Mouse (Mus musculus) kidney, embryonic 15.5 days (tissue): ENCODE data around the gene Mid2. TPM values are rescaled to one million over a fixed set of nuclear protein-coding genes. Genes with fewer than 3 reads are reported as not detected.
"Not testable (repeated sequence)": the region's sequence is repeated elsewhere in the genome, so short reads cannot be mapped to it uniquely, and the experiment has no call there.

Experiments
- ATAC-seq: fragments of 200-750 bp; cut with Nextera tagmentation; replicated peaks from 2 replicates; pipeline ENCODE4 v1.8.0; 2017; ENCODE audit warnings: moderate TSS enrichment; ENCODE audit not compliant: low FRiP score
- H3K27ac ChIP-seq: fragments of 300-500 bp; sonication (generic); 2 replicates; pipeline ENCODE4 v1.5.1; 2015; ENCODE audit warnings: mild to moderate bottlenecking, inconsistent platforms
- H3K27me3 ChIP-seq: fragments of 300-500 bp; sonication (generic); 2 replicates; pipeline ENCODE4 v1.6.1; 2015; ENCODE audit warnings: inconsistent platforms
- H3K36me3 ChIP-seq: fragments of 300-500 bp; sonication (generic); 2 replicates; pipeline ENCODE4 v1.6.1; 2015; ENCODE audit warnings: inconsistent platforms
- H3K4me1 ChIP-seq: fragments of 300-500 bp; sonication (generic); 2 replicates; pipeline ENCODE4 v1.6.1; 2015; ENCODE audit warnings: inconsistent platforms
- H3K4me2 ChIP-seq: fragments of 300-500 bp; sonication (generic); 2 replicates; pipeline ENCODE4 v1.6.1; 2015; ENCODE audit warnings: moderate library complexity, mild to moderate bottlenecking, inconsistent platforms
- H3K4me3 ChIP-seq: fragments of 300-500 bp; sonication (generic); replicated peaks from 2 replicates; pipeline ENCODE4 v1.5.1; 2015; ENCODE audit warnings: mild to moderate bottlenecking, inconsistent platforms
- H3K9ac ChIP-seq: fragments of 300-500 bp; sonication (generic); 2 replicates; pipeline ENCODE4 v1.6.1; 2015; ENCODE audit warnings: mild to moderate bottlenecking, inconsistent platforms
- H3K9me3 ChIP-seq: fragments of 300-500 bp; sonication (generic); replicated peaks from 2 replicates; pipeline ENCODE4 v1.6.1; 2016; ENCODE audit warnings: inconsistent platforms
- WGBS: fragments of 180-500 bp; shearing (Covaris S2); methylation state at CpG from one replicate; pipeline ENCODE4 v1.1.7; 2015; ENCODE audit warnings: mixed read lengths; 5-methylcytosine and 5-hydroxymethylcytosine counted together
- polyA plus RNA-seq: library from polyadenylated mRNA; unstranded; fragments of >200 nt; fragmentation: Nextera tagmentation; extraction: Ambion mirVana; gene quantifications from 2 replicates; pipeline ENCODE4 v1.2.1, GENCODE M21; 2015

The Mid2 gene
- polyA plus RNA-seq, result 5.1 and 5.5 TPM in 2 replicates

DNA sequence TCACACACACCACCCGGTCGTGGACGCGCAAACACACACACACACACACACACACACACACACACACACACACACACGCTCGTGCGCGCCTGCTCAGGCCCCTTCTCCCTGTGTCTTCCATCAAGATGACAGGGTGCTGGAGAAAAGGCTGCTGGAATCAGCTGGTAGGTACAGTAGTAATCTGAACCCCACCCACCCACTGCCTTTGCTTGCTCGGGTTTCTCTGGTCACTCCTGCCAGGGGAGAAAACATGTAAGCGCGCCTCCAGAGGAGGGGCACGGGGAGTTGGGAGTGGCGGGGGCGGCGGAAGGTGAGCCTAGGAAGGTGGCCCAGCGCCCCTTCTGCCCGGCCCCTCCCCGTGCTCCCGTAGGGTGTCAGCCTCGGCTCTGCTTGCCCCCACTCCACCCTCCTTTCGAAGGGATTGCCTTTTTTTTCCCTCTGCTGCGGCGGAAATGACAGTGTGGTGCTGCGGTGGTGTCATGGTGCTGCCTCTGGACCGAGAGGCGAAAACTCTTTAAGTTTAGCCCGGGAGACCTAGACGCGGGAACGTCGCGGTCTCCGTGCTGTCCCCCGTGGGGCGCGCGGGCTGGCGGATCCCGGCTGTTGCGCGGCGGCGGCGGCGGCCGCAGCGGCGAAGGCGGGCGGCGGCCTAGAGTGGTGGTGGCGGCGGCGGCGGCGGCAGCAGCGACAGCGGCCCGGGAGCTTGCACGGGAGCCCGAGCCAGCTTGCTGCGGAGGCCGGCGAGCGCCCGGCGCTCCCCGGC, at the start of gene Mid2:
TSS of gene Mid2 (plus strand) at position 121 of the 763 bp plus-strand sequence.
- Histone ChIP-seq H3K27ac (peak within 1 kb of the TSS; percentile 71), H3K36me3 (no peaks in the 10 kb centered on the region), H3K27me3 (peaks cover 81% of the 10 kb centered on the region), H3K9me3 (no peaks in the 10 kb centered on the region), H3K4me2 (peak within 1 kb of the TSS; percentile 65), H3K9ac (peak within 1 kb of the TSS; percentile 61), H3K4me3 (peak within 1 kb of the TSS; percentile 61), H3K4me1 (no peaks in the 10 kb centered on the region)
- peak; percentile 89 for ATAC-seq
- 11% methylated on average over 59 of the region's 68 CpGs for WGBS

DNA sequence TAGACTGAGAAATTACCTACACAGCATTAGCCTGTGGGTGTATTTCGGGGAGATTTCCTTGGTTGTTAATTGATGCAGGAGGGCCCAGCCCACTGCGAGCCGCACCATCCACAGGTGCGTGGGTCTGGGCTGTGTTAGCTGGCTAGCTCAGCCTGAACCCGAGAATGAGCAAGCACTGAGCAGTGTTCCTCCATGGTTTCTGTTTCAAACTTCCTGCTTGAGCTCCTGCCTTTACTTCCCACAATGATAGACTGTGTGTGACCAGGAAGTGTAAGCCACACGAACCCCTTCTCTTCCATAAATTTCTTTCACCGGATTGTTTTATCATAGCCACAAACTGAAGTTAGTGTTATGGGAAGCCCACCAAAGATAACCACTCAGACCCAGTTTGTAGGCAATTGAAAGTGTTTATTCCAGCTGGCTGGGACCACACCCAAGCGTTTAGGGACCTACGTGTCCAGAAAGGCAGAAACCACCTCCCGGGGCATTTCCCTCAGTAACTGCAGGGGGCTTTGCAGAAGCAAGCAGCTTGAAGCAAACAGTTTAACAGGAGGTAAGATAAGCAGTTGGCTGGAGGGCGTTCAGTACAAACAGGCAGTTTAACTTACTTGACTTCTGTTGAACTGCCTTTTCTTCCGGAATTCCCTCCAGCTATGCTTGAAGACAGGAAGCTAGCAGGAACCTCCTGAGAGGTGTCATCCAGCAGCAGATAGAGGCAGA, 39.4 kb upstream of the Mid2 start:
- no peak for ATAC-seq
- H3K27me3 ChIP-seq, result peaks cover 17% of the 10 kb centered on the region
- 65% methylated on average over 12 of the region's 12 CpGs for WGBS
- H3K9me3 ChIP-seq, result no peaks in the 10 kb centered on the region
- H3K36me3 ChIP-seq, result no peaks in the 10 kb centered on the region
- no peak overlapping the region for H3K27ac ChIP-seq
- H3K9ac ChIP-seq, result no peak overlapping the region
- no peaks in the 10 kb centered on the region for H3K4me1 ChIP-seq
- no peak overlapping the region for H3K4me3 ChIP-seq
- no peak overlapping the region for H3K4me2 ChIP-seq

DNA sequence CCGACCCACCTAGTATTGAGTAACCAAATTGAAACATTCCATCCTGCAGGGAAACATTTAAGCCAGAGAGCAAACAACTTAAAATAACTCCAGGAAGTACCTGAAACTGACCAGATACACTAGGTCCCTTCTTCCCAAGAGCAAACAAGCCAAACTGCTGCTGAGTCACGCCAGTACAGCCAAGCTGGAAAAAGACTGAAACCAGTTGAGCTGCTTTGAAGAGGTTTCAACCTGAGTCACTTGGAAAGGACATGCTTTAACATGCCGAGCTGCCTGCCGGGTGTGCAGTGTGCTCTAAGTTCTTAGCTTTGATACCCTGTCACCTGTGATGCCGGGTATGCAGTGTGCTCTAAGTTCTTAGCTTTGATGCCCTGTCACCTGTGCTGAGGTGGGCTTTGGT, 26.4 kb upstream of the Mid2 start:
- Histone ChIP-seq H3K9me3 (no peaks in the 10 kb centered on the region), H3K4me3 (no peak overlapping the region), H3K27me3 (peaks cover 24% of the 10 kb centered on the region; the same call in 1 of the 2 replicates), H3K36me3 (no peaks in the 10 kb centered on the region), H3K4me1 (no peaks in the 10 kb centered on the region), H3K27ac (no peak overlapping the region), H3K4me2 (no peak overlapping the region), H3K9ac (no peak overlapping the region)
- ATAC-seq, result no peak
- 81% methylated on average over 5 of the region's 5 CpGs for WGBS

DNA sequence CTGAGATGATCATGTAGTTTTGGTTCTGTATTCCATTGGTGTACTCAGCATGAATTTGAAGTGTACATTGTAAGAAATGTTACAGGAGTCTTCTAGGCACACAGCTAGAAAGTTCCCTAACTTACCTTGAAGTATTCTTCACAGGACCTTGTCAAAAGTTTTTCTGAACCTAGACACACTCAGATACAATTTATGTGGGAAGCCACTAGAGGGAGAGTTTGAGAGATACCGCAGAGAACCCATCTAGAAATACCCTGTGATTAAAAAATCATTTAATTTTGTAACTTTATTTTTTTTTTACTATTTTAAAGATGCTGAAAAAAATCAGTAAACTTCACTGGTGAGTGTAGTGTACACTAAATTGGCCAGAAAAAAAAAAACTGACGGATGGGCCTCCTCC, 24.8 kb upstream of the Mid2 start:
- Histone ChIP-seq H3K27me3 (peaks cover 23% of the 10 kb centered on the region; the same call in 1 of the 2 replicates), H3K27ac (no peak overlapping the region), H3K9ac (no peak overlapping the region), H3K4me3 (no peak overlapping the region), H3K36me3 (no peaks in the 10 kb centered on the region), H3K4me1 (no peaks in the 10 kb centered on the region), H3K4me2 (no peak overlapping the region), H3K9me3 (no peaks in the 10 kb centered on the region)
- no peak for ATAC-seq
- WGBS, result 66% methylated on average over 2 of the region's 2 CpGs

DNA sequence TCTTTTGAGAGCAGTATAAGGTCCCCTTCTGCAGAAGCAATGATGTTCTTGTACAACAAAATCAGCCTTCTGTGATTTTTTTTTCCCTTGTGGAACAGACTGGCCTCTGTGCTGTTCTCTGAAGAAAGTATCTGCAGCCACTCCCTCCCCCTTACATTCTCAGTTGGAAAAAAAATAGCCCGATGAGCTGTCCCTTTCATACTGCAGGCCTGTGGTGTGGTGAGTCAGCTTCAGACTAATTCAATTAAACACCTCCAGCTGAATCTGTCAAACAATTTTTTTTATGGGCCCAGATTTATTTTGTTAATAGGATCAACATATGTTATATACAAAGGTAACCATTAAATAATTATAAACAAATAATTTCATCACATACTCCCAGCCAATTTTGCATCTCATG, 3.7 kb upstream of the Mid2 start:
- Histone ChIP-seq H3K36me3 (no peaks in the 10 kb centered on the region), H3K27ac (no peak overlapping the region), H3K4me1 (no peaks in the 10 kb centered on the region), H3K27me3 (peaks cover 59% of the 10 kb centered on the region), H3K4me2 (no peak overlapping the region), H3K9me3 (no peaks in the 10 kb centered on the region), H3K9ac (no peak overlapping the region), H3K4me3 (no peak overlapping the region)
- ATAC-seq, result no peak
- 26% methylated on average over 1 of the region's 1 CpGs for WGBS

DNA sequence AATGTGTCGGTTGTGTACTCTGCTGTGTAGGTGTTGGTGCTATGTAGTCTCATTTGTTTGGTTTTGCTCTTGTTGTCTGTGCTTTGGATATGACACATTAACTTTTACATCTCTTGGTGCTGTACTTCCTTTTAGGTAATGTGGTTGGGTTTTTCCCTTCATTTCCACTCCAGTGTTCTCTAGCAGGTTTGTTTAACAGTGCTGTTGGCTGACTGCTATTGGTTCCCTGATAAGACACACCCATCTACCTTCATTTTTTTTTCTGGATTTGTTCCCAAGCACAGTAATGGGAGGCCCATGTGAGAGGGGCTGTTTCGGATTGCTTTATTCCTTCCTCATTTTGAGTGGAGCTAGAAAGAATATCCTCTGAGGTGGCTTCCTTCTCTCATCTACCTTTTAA, 883 bp upstream of the Mid2 start:
- Histone ChIP-seq H3K4me1 (no peaks in the 10 kb centered on the region), H3K9ac (no peak overlapping the region), H3K36me3 (no peaks in the 10 kb centered on the region), H3K27me3 (peaks cover 78% of the 10 kb centered on the region), H3K27ac (no peak overlapping the region), H3K4me3 (no peak overlapping the region), H3K9me3 (no peaks in the 10 kb centered on the region), H3K4me2 (no peak overlapping the region)
- ATAC-seq, result no peak
- 84% methylated on average over 2 of the region's 2 CpGs for WGBS

DNA sequence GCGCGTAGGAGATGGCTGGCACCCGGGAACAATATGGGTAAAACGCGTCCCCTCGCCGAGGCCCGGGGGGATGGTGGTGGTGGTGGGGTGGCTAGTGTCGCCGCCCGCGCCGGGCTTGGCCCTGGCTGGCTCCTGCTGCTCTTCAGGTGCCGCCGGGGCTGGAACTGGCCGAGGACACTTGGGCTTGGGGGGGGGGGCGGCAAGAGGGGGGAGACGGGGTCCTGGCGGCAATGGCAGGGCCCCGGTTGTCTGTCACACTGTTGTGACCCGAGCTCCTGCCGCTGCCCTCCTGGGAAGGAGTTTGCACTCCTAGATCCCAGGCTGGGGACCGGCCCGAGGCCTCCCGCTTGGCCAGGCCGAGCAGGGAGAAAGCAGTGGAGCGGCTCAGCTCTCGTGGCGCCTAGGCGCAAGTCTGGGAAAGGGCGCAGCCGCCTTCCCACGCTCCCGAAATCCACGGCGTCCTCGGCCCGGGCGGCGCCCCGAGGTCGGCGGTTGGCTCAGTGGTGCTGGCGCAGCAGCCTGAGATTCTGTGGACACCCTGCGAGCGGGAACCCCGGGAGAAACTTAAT, 927 bp downstream of the Mid2 start:
- no peaks in the 10 kb centered on the region for H3K9me3 ChIP-seq
- peaks cover 76% of the 10 kb centered on the region for H3K27me3 ChIP-seq
- peak overlapping the region; percentile 61 for H3K4me3 ChIP-seq
- 32% methylated on average over 35 of the region's 47 CpGs for whole genome bisulfite sequencing
- H3K4me2 ChIP-seq, result peak overlapping the region; percentile 65
- no peaks in the 10 kb centered on the region for H3K4me1 ChIP-seq
- H3K27ac ChIP-seq, result peak overlapping the region; percentile 71
- peak; percentile 82 for ATAC-seq
- peak overlapping the region; percentile 61 for H3K9ac ChIP-seq
- H3K36me3 ChIP-seq, result no peaks in the 10 kb centered on the region

DNA sequence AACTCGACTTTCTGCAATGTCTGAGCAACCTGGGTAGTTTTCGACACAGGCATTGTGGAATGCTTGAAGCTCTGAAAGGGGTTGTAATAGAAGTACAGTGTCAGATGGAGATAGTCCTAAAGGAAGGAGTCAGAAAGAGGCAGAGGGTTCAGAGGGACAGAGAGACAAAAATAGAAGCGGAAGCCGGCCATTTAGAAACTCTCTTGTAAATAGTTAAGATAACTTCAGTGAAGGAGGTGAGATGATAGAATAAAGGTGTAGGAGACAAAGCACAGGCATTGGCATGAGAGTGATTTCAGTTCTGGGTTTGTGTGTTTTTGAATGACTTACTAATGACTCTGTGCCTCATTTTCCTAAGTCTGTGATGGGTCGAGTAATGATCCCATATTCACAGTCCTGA, 11.0 kb downstream of the Mid2 start:
- Histone ChIP-seq H3K27ac (no peak overlapping the region), H3K9me3 (no peaks in the 10 kb centered on the region), H3K4me3 (no peak overlapping the region), H3K9ac (no peak overlapping the region), H3K4me2 (no peak overlapping the region), H3K4me1 (no peaks in the 10 kb centered on the region), H3K36me3 (no peaks in the 10 kb centered on the region), H3K27me3 (peaks cover 28% of the 10 kb centered on the region)
- ATAC-seq, result no peak
- WGBS, result 79% methylated on average over 5 of the region's 5 CpGs

DNA sequence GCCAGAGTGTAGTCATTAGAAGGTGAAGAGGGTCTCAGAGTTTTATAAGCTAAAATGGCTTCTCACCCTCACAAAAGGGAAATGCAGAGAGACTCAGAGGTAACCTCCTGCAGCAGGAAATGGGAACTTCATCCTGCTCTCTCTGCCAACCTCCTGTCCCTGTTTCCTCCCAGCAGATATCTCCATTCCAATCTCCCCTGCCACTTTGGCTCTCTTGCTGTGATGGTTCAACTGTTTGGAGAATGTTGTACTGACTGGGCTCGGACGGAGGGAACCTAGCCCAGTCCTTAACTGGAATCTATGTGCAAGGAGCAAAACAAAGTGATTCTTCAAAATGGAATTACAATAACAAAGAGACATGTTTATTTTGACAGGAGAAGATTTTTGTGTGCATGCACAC, 23.9 kb downstream of the Mid2 start:
- no peak overlapping the region for H3K4me2 ChIP-seq
- H3K27ac ChIP-seq, result no peak overlapping the region
- no peaks in the 10 kb centered on the region for H3K4me1 ChIP-seq
- no peaks in the 10 kb centered on the region for H3K9me3 ChIP-seq
- H3K27me3 ChIP-seq, result peaks cover 60% of the 10 kb centered on the region
- H3K36me3 ChIP-seq, result no peaks in the 10 kb centered on the region
- H3K9ac ChIP-seq, result no peak overlapping the region
- WGBS, result 84% methylated on average over 2 of the region's 2 CpGs
- ATAC-seq, result no peak
- no peak overlapping the region for H3K4me3 ChIP-seq

DNA sequence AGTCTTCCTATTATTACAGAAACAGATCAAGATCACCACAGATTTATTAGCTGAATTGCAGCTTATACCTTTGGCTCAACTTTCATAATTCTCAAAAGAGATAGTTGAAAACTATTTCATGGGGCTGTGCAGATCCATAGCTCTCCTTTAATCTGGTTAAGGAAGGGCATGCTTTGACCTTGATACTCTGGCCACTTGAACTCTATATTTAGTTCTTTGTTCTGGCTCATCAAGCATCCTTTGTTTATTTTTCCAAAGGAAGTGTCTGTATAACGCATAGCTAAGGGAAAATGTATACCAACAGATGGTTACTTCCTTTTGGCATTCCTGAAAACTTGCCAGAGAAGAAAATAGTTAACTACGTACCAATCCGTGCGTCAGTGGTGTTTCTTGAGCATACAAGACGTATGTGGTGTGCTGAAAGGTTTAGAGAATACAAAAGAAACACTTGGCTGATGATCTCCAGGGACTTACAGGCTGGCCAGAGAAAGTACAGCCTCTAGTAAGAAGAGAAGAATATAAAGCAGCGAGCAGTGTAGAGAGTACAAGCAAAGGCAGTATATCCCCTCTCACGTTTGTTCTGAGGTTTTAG, 33.6 kb downstream of the Mid2 start:
- H3K4me1 ChIP-seq, H3K36me3 ChIP-seq, ATAC-seq, H3K9me3 ChIP-seq, H3K9ac ChIP-seq, H3K4me2 ChIP-seq, H3K4me3 ChIP-seq, H3K27ac ChIP-seq: not testable (repeated sequence)
- peaks cover 33% of the 10 kb centered on the region for H3K27me3 ChIP-seq
- 38% methylated on average over 6 of the region's 7 CpGs for WGBS

DNA sequence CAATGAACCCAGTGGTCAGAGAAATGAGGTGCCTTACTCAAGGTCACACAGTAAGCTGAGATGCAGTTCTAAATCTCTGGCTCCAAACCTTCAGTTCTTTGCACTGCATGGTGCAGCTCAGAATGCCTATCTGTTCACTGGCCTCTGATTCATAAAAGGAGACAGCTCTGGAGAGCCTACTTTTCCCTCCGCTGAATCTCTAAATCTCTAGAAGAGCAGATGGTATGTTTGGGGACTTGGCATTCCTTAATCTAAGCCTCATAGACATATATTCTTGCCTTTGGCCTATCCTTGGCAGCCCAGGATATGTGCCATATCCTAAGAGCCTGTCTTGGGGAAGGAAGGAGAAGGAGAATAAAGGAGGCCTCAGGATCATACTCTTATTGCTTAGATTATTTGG, 38.8 kb downstream of the Mid2 start:
- peaks cover 28% of the 10 kb centered on the region for H3K27me3 ChIP-seq
- ATAC-seq, result no peak
- H3K4me2 ChIP-seq, result no peak overlapping the region
- H3K9ac ChIP-seq, result no peak overlapping the region
- H3K4me1 ChIP-seq, result no peaks in the 10 kb centered on the region
- H3K27ac ChIP-seq, result no peak overlapping the region
- WGBS, result 88% methylated on average over 1 of the region's 1 CpGs
- no peaks in the 10 kb centered on the region for H3K9me3 ChIP-seq
- no peak overlapping the region for H3K4me3 ChIP-seq
- H3K36me3 ChIP-seq, result no peaks in the 10 kb centered on the region

DNA sequence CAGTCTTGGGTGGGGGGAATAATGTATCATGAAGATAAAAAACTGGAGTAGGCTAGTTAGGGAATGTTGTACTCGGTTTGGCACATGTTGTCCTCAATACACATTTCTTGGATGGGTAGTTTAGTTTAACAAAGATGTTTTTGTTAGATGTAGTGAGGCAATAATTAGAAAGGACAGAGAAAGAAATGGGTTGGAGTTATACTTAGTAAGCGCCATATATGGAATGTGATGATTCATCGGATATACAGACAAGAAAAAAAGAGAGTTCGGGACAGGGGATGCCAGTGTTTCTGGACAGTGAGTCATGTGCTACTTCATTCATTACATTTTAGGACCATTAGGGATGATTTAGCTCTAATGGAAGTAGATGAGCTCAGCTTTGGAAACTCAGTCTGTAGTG, 41.7 kb downstream of the Mid2 start:
- Histone ChIP-seq H3K27ac (no peak overlapping the region), H3K9me3 (no peaks in the 10 kb centered on the region), H3K4me3 (no peak overlapping the region), H3K4me1 (no peaks in the 10 kb centered on the region), H3K9ac (no peak overlapping the region), H3K36me3 (no peaks in the 10 kb centered on the region), H3K4me2 (no peak overlapping the region), H3K27me3 (peaks cover 20% of the 10 kb centered on the region)
- 80% methylated on average over 4 of the region's 4 CpGs for WGBS
- ATAC-seq, result no peak
